Mouse (Mus musculus) megakaryocyte, embryonic 14.5 days (primary cell): ENCODE data around the gene Fam155a.

ENCODE experiments used
- FLI1 ChIP-seq: IDR thresholded peaks from 2 replicates; pipeline ENCODE4 v1.6.1; 2012; ENCODE audit warnings: low read length, inconsistent platforms, mixed read lengths
- GATA1 ChIP-seq: IDR thresholded peaks from 3 replicates; pipeline ENCODE4 v1.6.1; 2012; ENCODE audit warnings: mixed read lengths, low read length, inconsistent platforms, borderline replicate concordance

DNA sequence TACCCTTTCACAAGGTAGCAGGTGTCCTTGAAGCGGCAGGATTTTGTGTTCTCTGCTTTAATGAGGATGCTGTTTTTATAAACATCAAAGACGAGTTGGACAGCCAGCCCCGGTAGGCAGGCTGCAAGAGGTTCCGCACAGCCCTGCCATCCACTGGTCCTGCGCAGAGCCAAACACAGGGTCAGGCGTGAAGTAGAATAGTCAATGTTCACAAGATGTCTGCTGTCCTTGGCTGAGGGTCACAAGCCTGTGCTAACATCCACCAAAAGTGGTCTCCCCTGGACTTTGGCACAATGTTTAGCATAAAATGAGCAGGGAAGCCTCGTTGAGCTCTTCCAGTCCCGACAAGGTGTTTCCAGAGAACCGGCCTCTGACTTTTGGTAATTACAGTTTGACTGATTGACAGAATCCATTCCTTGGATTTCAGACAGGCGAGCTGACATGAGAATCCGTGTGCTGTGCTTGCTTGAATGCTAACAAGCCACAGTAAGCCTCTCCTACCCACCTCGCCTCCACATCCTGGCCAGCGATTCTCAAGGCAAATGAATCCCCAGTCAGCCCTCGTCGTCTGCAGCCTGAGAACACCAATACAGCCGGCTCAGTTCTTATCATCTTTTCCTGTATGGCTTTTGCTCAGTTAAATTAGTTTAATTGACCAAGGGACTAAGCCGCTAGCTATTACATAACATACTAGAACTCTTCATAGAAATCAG, 522.7 kb downstream of the Fam155a start:
- TF ChIP-seq GATA1 (no peak), FLI1 (no peak)
